Mouse (Mus musculus) E14TG2a.4 (cell line): Measurements from ENCODE around the gene Tspan10.

Experiments used
- H3K27me3 ChIP-seq: 2 replicates; pipeline ENCODE4 v1.6.1; 2014; ENCODE audit warnings: low read length, control low read depth; ENCODE audit not compliant: insufficient read depth
- H3K36me3 ChIP-seq: 2 replicates; pipeline ENCODE4 v1.6.1; 2014; ENCODE audit warnings: low read length, control low read depth; ENCODE audit not compliant: insufficient read depth
- H3K4me1 ChIP-seq: replicated peaks from 2 replicates; pipeline ENCODE4 v1.6.1; 2014; ENCODE audit warnings: low read depth, low read length, control low read depth
- H3K4me3 ChIP-seq: replicated peaks from 2 replicates; pipeline ENCODE4 v1.5.1; 2014; ENCODE audit warnings: mild to moderate bottlenecking, low read length
- H3K9me3 ChIP-seq: 2 replicates; pipeline ENCODE4 v1.6.1; 2014; ENCODE audit warnings: low read length, control low read depth
- CTCF ChIP-seq: conservative IDR thresholded peaks from 2 replicates; pipeline ENCODE4 v1.5.1; 2014; ENCODE audit warnings: low read length
- NANOG ChIP-seq: IDR thresholded peaks from 2 replicates; pipeline ENCODE4 v1.6.1; 2014; ENCODE audit warnings: borderline replicate concordance, low read length, mixed read lengths
- POU5F1 ChIP-seq: IDR thresholded peaks from 2 replicates; pipeline ENCODE4 v1.6.1; 2014; ENCODE audit warnings: low read length, borderline replicate concordance

Gene Tspan10

GRCm38 (mm10) chr11:120484265-120484981 is 42.0 kb downstream of the Tspan10 start, which contains the start of gene Mrpl12:
Gene Mrpl12, plus strand, starts transcription at chr11:120484613.
- H3K9me3 ChIP-seq, result no peaks in the 10 kb centered on the region
- peak within 1 kb of the TSS; percentile 99 for H3K4me3 ChIP-seq
- TF ChIP-seq POU5F1, result no peak
- TF ChIP-seq CTCF, result no peak
- TF ChIP-seq NANOG, result no peak
- H3K27me3 ChIP-seq, result no peaks in the 10 kb centered on the region
- H3K4me1 ChIP-seq, result peaks cover 62% of the 10 kb centered on the region
- peaks cover 83% of the 10 kb centered on the region for H3K36me3 ChIP-seq

GRCm38 (mm10) chr11:120485251-120485650 is 42.8 kb downstream of the Tspan10 start:
- H3K4me3 ChIP-seq, result peak overlapping the region; percentile 99
- TF ChIP-seq CTCF, result no peak
- TF ChIP-seq POU5F1, result no peak
- TF ChIP-seq NANOG, result no peak
- no peaks in the 10 kb centered on the region for H3K27me3 ChIP-seq
- no peaks in the 10 kb centered on the region for H3K9me3 ChIP-seq
- H3K4me1 ChIP-seq, result peaks cover 69% of the 10 kb centered on the region
- H3K36me3 ChIP-seq, result peaks cover 84% of the 10 kb centered on the region

- TF ChIP-seq NANOG (no peak), POU5F1 (no peak), CTCF (no peak)
- Histone ChIP-seq H3K9me3 (no peaks in the 10 kb centered on the region), H3K27me3 (no peaks in the 10 kb centered on the region), H3K4me3 (no peak overlapping the region), H3K36me3 (peaks cover 61% of the 10 kb centered on the region), H3K4me1 (peaks cover 83% of the 10 kb centered on the region)
These were observed 46.1 kb downstream of the Tspan10 start for GRCm38 (mm10) chr11:120488516-120488915.

DNA sequence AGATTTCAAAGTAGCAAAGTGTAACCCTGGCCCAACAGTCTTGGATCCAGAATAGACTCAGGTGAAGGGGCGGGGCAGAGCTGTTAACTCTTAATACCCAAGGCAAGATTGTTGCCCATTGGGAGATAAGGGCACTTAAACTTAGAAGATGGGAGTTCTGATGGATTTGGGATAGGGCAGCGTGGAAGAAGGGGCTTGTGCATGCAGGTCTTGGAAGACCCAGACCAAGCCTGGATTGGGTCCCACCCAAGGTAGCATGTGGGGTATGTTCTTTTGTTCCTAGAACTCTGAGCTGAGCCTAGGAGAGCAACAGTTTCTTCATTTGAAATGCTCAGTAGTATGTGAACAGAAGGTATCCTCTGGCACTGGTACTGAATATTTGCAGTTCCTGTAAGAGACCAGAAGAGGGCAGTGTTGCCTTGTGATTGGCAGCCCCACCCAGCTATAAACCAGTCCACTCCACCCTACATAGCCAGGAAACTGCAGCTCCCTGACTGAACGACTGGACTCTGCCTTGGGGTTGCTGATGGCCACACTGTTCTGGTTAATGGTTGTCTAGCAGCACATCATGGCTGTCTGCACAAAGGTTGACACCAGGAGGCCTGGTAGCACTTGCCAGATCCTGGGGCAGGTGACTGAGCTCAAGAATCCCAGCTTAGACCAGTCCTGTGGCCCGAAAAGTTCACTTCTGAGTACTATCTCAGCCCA is 46.8 kb downstream of the Tspan10 start:
- TF ChIP-seq POU5F1 (no peak), NANOG (no peak), CTCF (peak; percentile 87)
- peak overlapping the region; percentile 5; the same call in 1 of the 2 replicates for H3K4me3 ChIP-seq
- H3K27me3 ChIP-seq, result no peaks in the 10 kb centered on the region
- H3K4me1 ChIP-seq, result peaks cover 81% of the 10 kb centered on the region
- H3K9me3 ChIP-seq, result no peaks in the 10 kb centered on the region
- H3K36me3 ChIP-seq, result peaks cover 65% of the 10 kb centered on the region

- Histone ChIP-seq H3K9me3 (no peaks in the 10 kb centered on the region), H3K27me3 (no peaks in the 10 kb centered on the region), H3K4me3 (peak overlapping the region; percentile 96), H3K36me3 (peaks cover 74% of the 10 kb centered on the region), H3K4me1 (peaks cover 78% of the 10 kb centered on the region)
- TF ChIP-seq NANOG (no peak), CTCF (no peak), POU5F1 (no peak)
These were observed 48.0 kb downstream of the Tspan10 start for GRCm38 (mm10) chr11:120490291-120491046.

DNA sequence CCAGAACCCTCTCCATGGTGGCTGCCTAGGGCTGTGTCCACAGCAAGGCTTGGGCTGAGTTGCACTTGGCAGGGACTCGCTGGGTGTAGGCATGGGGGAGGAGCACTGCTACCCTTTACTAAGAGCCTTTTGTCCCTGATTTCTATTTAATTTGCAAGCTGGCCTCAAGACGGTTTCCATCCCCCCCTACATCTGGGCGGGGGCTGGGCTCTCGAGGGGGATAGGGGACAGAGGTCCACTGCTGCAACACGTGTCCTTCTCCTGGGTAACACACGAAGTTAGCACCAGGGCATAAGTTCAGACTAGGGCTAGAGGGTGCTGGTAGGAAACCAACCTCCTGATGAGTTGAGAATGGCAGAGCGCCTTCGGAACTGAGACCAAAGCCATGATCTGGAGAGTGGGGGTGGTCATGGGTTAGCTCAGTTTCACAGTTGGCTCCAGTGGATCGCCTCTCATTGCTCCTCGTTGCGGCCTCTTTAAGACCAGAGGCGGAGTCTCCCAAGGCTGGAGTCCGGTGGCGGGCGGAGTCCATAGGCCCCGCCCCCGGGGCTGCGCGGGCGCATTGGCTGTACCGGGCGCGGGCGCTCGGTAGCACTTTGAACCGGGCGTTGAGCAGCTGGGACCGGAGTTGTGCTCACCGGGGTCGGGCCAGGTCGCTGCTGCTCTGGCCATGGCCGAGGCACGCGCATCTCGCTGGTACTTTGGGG is 49.0 kb downstream of the Tspan10 start, which contains the start of gene Slc25a10:
Gene Slc25a10 (plus strand): TSS at position 524 of the 707 bp plus-strand sequence.
- peak within 1 kb of the TSS; percentile 96 for H3K4me3 ChIP-seq
- H3K36me3 ChIP-seq, result peaks cover 74% of the 10 kb centered on the region
- no peaks in the 10 kb centered on the region for H3K9me3 ChIP-seq
- H3K27me3 ChIP-seq, result no peaks in the 10 kb centered on the region
- peaks cover 68% of the 10 kb centered on the region for H3K4me1 ChIP-seq
- TF ChIP-seq POU5F1, result no peak
- no peak for TF ChIP-seq CTCF
- TF ChIP-seq NANOG, result no peak

GRCm38 (mm10) chr11:120492024-120492877 is 49.8 kb downstream of the Tspan10 start:
- Histone ChIP-seq H3K27me3 (no peaks in the 10 kb centered on the region), H3K36me3 (peaks cover 74% of the 10 kb centered on the region), H3K4me1 (peaks cover 68% of the 10 kb centered on the region), H3K9me3 (no peaks in the 10 kb centered on the region), H3K4me3 (peak overlapping the region; percentile 96)
- TF ChIP-seq NANOG (no peak), POU5F1 (no peak), CTCF (no peak)
